ENCODE assay signal across 7 mouse cellular contexts in the genomic region with DNA sequence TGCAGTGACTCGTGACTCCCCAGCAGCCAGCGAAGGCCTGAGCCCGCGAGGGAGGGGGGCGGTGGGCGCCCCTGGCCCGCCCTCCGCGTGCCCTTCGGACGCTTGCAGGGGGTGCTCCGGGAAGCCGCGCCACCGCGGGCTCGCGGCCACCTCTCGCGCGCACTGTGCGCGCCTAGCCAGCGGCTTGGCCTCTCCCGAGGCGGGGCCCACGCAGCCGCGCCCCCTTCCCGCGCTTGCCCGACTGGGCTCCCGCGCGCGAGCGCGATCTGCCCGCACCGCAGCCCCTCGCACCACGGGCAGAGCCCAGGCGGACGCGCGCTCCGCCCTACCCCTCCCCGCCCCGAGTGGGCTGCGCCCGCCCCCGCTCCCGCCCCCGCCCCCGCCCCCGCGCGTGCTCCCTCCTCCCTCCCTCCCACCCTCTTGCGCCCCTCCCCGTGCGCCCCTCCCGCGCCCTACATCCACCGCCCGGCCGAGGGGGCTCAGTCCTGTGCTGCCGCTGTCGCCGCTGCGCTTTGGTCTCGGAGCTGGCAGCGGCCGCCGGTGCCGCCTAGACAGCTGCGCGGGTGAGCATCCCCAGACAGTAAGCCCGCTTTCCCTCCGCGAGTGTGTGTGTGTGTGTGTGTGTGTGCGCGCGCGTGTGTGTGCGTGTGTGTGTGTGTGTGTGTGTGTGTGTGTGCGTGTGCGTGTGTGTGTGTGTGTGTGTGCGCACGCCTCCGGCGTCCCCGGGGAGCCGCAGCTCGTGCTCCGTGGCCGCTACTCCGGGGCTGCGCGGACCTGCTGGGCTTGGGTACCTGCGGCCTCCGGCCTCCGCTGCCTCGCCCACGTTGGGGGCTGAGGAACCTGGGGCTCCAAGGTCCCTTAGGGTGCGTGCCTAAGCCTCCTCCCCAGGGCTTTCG. TPM values are rescaled to one million over a fixed set of nuclear protein-coding genes. Genes with fewer than 3 reads are reported as not detected.
DNase-seq lines count a peak whose midpoint lies in the region; ATAC-seq and TF ChIP-seq lines count a peak whose summit lies in the region.

Gene Fhl1, plus strand, starts transcription at position 482 of the 896 bp plus-strand sequence.

- TF ChIP-seq POLR2A in embryonic fibroblast, embryonic 13.5 days (IDR thresholded peaks at IDR 0.05; ENCODE audit: low read depth, low read length), result no peak
- TF ChIP-seq POLR2A in testis, adult 2 months (IDR thresholded peaks at IDR 0.05; ENCODE audit: control insufficient read depth, low read depth, low read length), result 0 out of 2 replicates have a peak, but pooled peaks have one; percentile 9

- peak; percentile 79; the same call in 1 of the 2 replicates for ATAC-seq in cerebellum, adult (ENCODE audit: insufficient number of reproducible peaks, low FRiP score, low TSS enrichment)
- peak; percentile 89 for ATAC-seq in limb, embryonic 13.5 days (ENCODE audit: low FRiP score, low read depth)
- ATAC-seq in midbrain, embryonic 16.5 days, result peak; percentile 97

- H3K36me3 ChIP-seq in limb, embryonic 13.5 days, result no peaks in the 10 kb centered on the region
- H3K36me3 ChIP-seq in midbrain, embryonic 16.5 days (ENCODE audit: control insufficient read depth, insufficient read depth, low read length), result no peaks in the 10 kb centered on the region
- H3K36me3 ChIP-seq in testis, adult 2 months (ENCODE audit: control insufficient read depth, insufficient read depth, low read length), result no peaks in the 10 kb centered on the region

- WGBS in limb, embryonic 13.5 days, result 18% methylated on average over 40 of the region's 106 CpGs
- 25% methylated on average over 55 of the region's 106 CpGs for WGBS in midbrain, embryonic 16.5 days

- TF ChIP-seq CTCF in embryonic fibroblast, embryonic 13.5 days (IDR thresholded peaks at IDR 0.05; ENCODE audit: borderline replicate concordance, insufficient read depth, low read length), result no peak
- TF ChIP-seq CTCF in testis, adult 2 months (IDR thresholded peaks at IDR 0.05; ENCODE audit: control insufficient read depth, insufficient read depth, insufficient replicate concordance, low read depth, low read length), result no peak

- peak within 1 kb of the TSS; percentile 66 for H3K4me2 ChIP-seq in limb, embryonic 13.5 days (replicated peaks)
- peak within 1 kb of the TSS; percentile 50 for H3K4me2 ChIP-seq in midbrain, embryonic 16.5 days (ENCODE audit: low read length)

- H3K27ac ChIP-seq in embryonic fibroblast, embryonic 13.5 days (ENCODE audit: insufficient read depth, low read length), result peak within 1 kb of the TSS; percentile 4
- no peak within 1 kb of the TSS; the same call in 1 of the 2 replicates for H3K27ac ChIP-seq in limb, embryonic 13.5 days
- peak within 1 kb of the TSS; percentile 86 for H3K27ac ChIP-seq in midbrain, embryonic 16.5 days (ENCODE audit: low read length)
- peak within 1 kb of the TSS; percentile 44 for H3K27ac ChIP-seq in testis, adult 2 months (ENCODE audit: control insufficient read depth, insufficient read depth, low read depth, low read length)

- peak; percentile 75 to 79 for DNase-seq in heart, adult 9 months (ENCODE audit: low spot score in 2 of 2)
- peak; percentile 79 for DNase-seq in kidney, adult 9 months

- no peaks in the 10 kb centered on the region for H3K27me3 ChIP-seq in limb, embryonic 13.5 days
- H3K27me3 ChIP-seq in midbrain, embryonic 16.5 days (ENCODE audit: control insufficient read depth, insufficient read depth, low read depth, low read length), result no peaks in the 10 kb centered on the region
- H3K27me3 ChIP-seq in testis, adult 2 months (ENCODE audit: control insufficient read depth, insufficient read depth, low read length), result no peaks in the 10 kb centered on the region

- H3K4me1 ChIP-seq in embryonic fibroblast, embryonic 13.5 days (ENCODE audit: control insufficient read depth, insufficient read depth, low read length), result no peaks in the 10 kb centered on the region
- H3K4me1 ChIP-seq in limb, embryonic 13.5 days, result no peaks in the 10 kb centered on the region
- H3K4me1 ChIP-seq in midbrain, embryonic 16.5 days (ENCODE audit: control insufficient read depth, insufficient read depth, low read length), result no peaks in the 10 kb centered on the region
- H3K4me1 ChIP-seq in testis, adult 2 months (ENCODE audit: control insufficient read depth, insufficient read depth, low read length), result peaks cover 6% of the 10 kb centered on the region

- H3K9ac ChIP-seq in limb, embryonic 13.5 days, result peak within 1 kb of the TSS; percentile 68
- peak within 1 kb of the TSS; percentile 89 for H3K9ac ChIP-seq in midbrain, embryonic 16.5 days (ENCODE audit: low read depth, low read length)

- H3K4me3 ChIP-seq in embryonic fibroblast, embryonic 13.5 days (ENCODE audit: insufficient read depth, low read length), result peak within 1 kb of the TSS; percentile 64
- peak within 1 kb of the TSS; percentile 54 for H3K4me3 ChIP-seq in limb, embryonic 13.5 days
- H3K4me3 ChIP-seq in midbrain, embryonic 16.5 days (ENCODE audit: low read depth, low read length), result peak within 1 kb of the TSS; percentile 63
- peak within 1 kb of the TSS; percentile 70 for H3K4me3 ChIP-seq in testis, adult 2 months (ENCODE audit: control insufficient read depth, low read depth, low read length)

- no peaks in the 10 kb centered on the region for H3K9me3 ChIP-seq in limb, embryonic 13.5 days
- no peaks in the 10 kb centered on the region for H3K9me3 ChIP-seq in midbrain, embryonic 16.5 days (replicated peaks; ENCODE audit: control insufficient read depth, low read length, poor library complexity, severe bottlenecking)

RNA-seq across cellular contexts. Expression of gene Fhl1, which starts in this region (rescaled TPM):
- polyA plus RNA-seq in embryonic fibroblast, embryonic 13.5 days (2011; ENCODE audit: insufficient read length, low read depth, missing spikeins), result 266 and 409 TPM in 2 replicates
- 84.3 and 89.6 TPM in 2 replicates for polyA plus RNA-seq in limb, embryonic 13.5 days (2015; fragmentation: Nextera tagmentation; extraction: Ambion mirVana)
- 190 and 207 TPM in 2 replicates for polyA plus RNA-seq in midbrain, embryonic 16.5 days (2015; fragmentation: Nextera tagmentation; extraction: Ambion mirVana)
- 18.2 and 19.4 TPM in 2 replicates for polyA plus RNA-seq in testis, adult 2 months (2012; rRNA removed)
